In genomic region chr11:19009536-19010395, GRCm38 (mm10) we compare ENCODE assay signal across 8 mouse cellular contexts. TPM values are rescaled to one million over a fixed set of nuclear protein-coding genes. Genes with fewer than 3 reads are reported as not detected.
DNase-seq lines count a peak whose midpoint lies in the region; ATAC-seq and TF ChIP-seq lines count a peak whose summit lies in the region.

No protein-coding gene starts in this region.

- no peak for DNase-seq in lung, postnatal 10 days
- no peak for DNase-seq in frontal cortex, postnatal 36 days (ENCODE audit: low spot score in 2 of 2)
- DNase-seq in kidney, adult 11 months, result no peak
- DNase-seq in ovary, adult 18-20 months (ENCODE audit: low spot score), result no peak

- no peak for TF ChIP-seq CTCF in olfactory bulb, adult 2 months (IDR thresholded peaks at IDR 0.05; ENCODE audit: insufficient read depth, low read depth, low read length)

- TF ChIP-seq POLR2A in olfactory bulb, adult 2 months (IDR thresholded peaks at IDR 0.05; ENCODE audit: insufficient read depth, low read depth, low read length), result no peak

- H3K4me2 ChIP-seq in lung, embryonic 16.5 days (ENCODE audit: low read depth, low read length), result peak overlapping the region; percentile 65
- H3K4me2 ChIP-seq in forebrain, embryonic 13.5 days, result peak overlapping the region; percentile 41
- H3K4me2 ChIP-seq in hindbrain, embryonic 16.5 days (ENCODE audit: low read length), result peak overlapping the region; percentile 71

- no peaks in the 10 kb centered on the region for H3K9me3 ChIP-seq in lung, embryonic 16.5 days (ENCODE audit: control insufficient read depth, low read length)
- no peaks in the 10 kb centered on the region for H3K9me3 ChIP-seq in forebrain, embryonic 13.5 days (replicated peaks)
- H3K9me3 ChIP-seq in hindbrain, embryonic 16.5 days (ENCODE audit: control insufficient read depth, low read length), result no peaks in the 10 kb centered on the region

- peak overlapping the region; percentile 65 for H3K9ac ChIP-seq in lung, embryonic 16.5 days (ENCODE audit: low read length)
- peak overlapping the region; percentile 43; the same call in 1 of the 2 replicates for H3K9ac ChIP-seq in forebrain, embryonic 13.5 days
- peak overlapping the region; percentile 65 for H3K9ac ChIP-seq in hindbrain, embryonic 16.5 days (ENCODE audit: low read depth, low read length)

- no peaks in the 10 kb centered on the region for H3K27me3 ChIP-seq in lung, embryonic 16.5 days (ENCODE audit: control insufficient read depth, insufficient read depth, low read depth, low read length)
- peaks cover 78% of the 10 kb centered on the region for H3K27me3 ChIP-seq in forebrain, embryonic 13.5 days
- H3K27me3 ChIP-seq in hindbrain, embryonic 16.5 days (replicated peaks; ENCODE audit: control insufficient read depth, insufficient read depth, low read length), result no peaks in the 10 kb centered on the region; the same call in 1 of the 2 replicates

- ATAC-seq in lung, embryonic 16.5 days (ENCODE audit: low read depth), result no peak
- ATAC-seq in forebrain, embryonic 13.5 days, result no peak
- no peak for ATAC-seq in hindbrain, embryonic 16.5 days

- H3K36me3 ChIP-seq in lung, embryonic 16.5 days (ENCODE audit: control insufficient read depth, insufficient read depth, low read length), result peaks cover 2% of the 10 kb centered on the region; the same call in 1 of the 2 replicates
- no peaks in the 10 kb centered on the region for H3K36me3 ChIP-seq in forebrain, embryonic 13.5 days (ENCODE audit: poor library complexity, severe bottlenecking)
- no peaks in the 10 kb centered on the region for H3K36me3 ChIP-seq in hindbrain, embryonic 16.5 days (ENCODE audit: control insufficient read depth, insufficient read depth, low read length)

- peaks cover 9% of the 10 kb centered on the region for H3K4me1 ChIP-seq in lung, embryonic 16.5 days (replicated peaks; ENCODE audit: control insufficient read depth, insufficient read depth, low read length)
- peaks cover 60% of the 10 kb centered on the region for H3K4me1 ChIP-seq in forebrain, embryonic 13.5 days
- peaks cover 21% of the 10 kb centered on the region for H3K4me1 ChIP-seq in hindbrain, embryonic 16.5 days (ENCODE audit: control insufficient read depth, insufficient read depth, low read depth, low read length)
- H3K4me1 ChIP-seq in olfactory bulb, adult 2 months (ENCODE audit: control insufficient read depth, insufficient read depth, low read length), result peaks cover 21% of the 10 kb centered on the region

- H3K27ac ChIP-seq in lung, embryonic 16.5 days (ENCODE audit: low read length), result peak overlapping the region; percentile 47
- H3K27ac ChIP-seq in forebrain, embryonic 13.5 days, result no peak overlapping the region
- peak overlapping the region; percentile 87 for H3K27ac ChIP-seq in hindbrain, embryonic 16.5 days (ENCODE audit: low read depth, low read length)
- H3K27ac ChIP-seq in olfactory bulb, adult 2 months (ENCODE audit: insufficient read depth, low read depth, low read length), result peak overlapping the region; percentile 16; the same call in 1 of the 2 replicates

- H3K4me3 ChIP-seq in lung, embryonic 16.5 days (ENCODE audit: low read length), result peak overlapping the region; percentile 37
- 0 out of 2 replicates have a peak overlapping the region, but pooled peaks have one; percentile 19 for H3K4me3 ChIP-seq in forebrain, embryonic 13.5 days
- peak overlapping the region; percentile 36 for H3K4me3 ChIP-seq in hindbrain, embryonic 16.5 days (ENCODE audit: low read length)
- H3K4me3 ChIP-seq in olfactory bulb, adult 2 months (ENCODE audit: insufficient read depth, low read depth, low read length), result peak overlapping the region; percentile 11

- 28% methylated on average over 17 of the region's 17 CpGs for WGBS in lung, embryonic 16.5 days
- 22% methylated on average over 17 of the region's 17 CpGs for WGBS in forebrain, embryonic 13.5 days
- 20% methylated on average over 17 of the region's 17 CpGs for WGBS in hindbrain, embryonic 16.5 days
- 60% methylated on average over 17 of the region's 17 CpGs for WGBS in olfactory bulb, adult 2 months

RNA-seq across cellular contexts. Expression of gene Meis1, which starts 9.0 kb away (rescaled TPM):
- polyA plus RNA-seq in lung, embryonic 16.5 days (2015; fragmentation: Nextera tagmentation; extraction: Ambion mirVana), result 94.4 and 99.9 TPM in 2 replicates
- polyA plus RNA-seq in forebrain, embryonic 13.5 days (2015; fragmentation: Nextera tagmentation; extraction: Ambion mirVana), result 28.6 and 46.9 TPM in 2 replicates
- 182 and 183 TPM in 2 replicates for polyA plus RNA-seq in hindbrain, embryonic 16.5 days (2015; fragmentation: Nextera tagmentation; extraction: Ambion mirVana)
- not detected in 2 replicates for polyA plus RNA-seq in olfactory bulb, adult 2 months (2012; ENCODE audit: insufficient read depth, insufficient read length, low replicate concordance, missing spikeins)
